Mouse (Mus musculus): ENCODE measurements around the gene Podxl2.

DNA sequence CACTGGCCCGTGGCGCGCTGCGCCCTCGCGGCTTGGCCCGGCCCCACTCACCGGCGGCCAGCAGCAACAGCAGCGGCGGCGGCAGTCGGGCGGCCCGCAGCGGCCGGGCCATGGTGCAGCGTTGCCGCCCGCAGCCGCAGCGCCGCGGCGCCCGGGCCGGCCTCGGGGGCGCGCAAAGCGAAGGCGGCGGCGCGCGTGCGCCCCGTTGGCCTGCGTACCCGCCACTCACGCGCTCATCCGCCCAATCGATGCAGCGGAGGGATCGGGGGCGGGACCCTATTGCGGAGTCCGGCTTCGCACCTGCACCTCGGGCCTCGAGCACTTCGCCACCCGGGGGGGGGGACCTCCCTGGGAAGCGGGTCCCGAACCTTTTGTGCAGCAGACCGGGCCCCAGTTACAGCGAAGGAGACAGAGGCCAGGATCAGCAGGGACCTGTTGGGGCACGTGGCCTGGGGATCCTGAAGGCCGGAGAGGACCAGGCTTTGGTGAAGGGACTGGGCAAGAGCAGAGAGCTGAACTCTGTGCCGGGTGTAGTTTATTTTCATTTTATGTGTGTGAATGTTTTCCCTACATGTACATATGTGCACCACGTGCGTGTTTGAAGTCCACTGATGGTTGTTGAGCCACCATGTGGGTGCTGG, at the start of gene Podxl2:
- TF ChIP-seq POLR2A (IDR thresholded peaks at IDR 0.05; ENCODE audit: borderline replicate concordance, insufficient read depth, low read length): peak; percentile 38; the same call in 1 of the 2 replicates
- TF ChIP-seq CTCF (IDR thresholded peaks at IDR 0.05; ENCODE audit: borderline replicate concordance, insufficient read depth, low read depth, low read length): no peak

Measured in cerebellum, adult 2 months (tissue).